Mouse (Mus musculus) mouse trophoblast stem cell (cell line): ENCODE results near the gene Cox19.

Source experiments
- in situ Hi-C, 2 experiments: fragments of 300-500 bp; cut with MseI, MboI; formaldehyde crosslinking; loops; 2 replicates in 1 of 2; 3 replicates in 1 of 2; pipeline ENCODE4 v1.15.1; 2025

Gene Cox19

DNA sequence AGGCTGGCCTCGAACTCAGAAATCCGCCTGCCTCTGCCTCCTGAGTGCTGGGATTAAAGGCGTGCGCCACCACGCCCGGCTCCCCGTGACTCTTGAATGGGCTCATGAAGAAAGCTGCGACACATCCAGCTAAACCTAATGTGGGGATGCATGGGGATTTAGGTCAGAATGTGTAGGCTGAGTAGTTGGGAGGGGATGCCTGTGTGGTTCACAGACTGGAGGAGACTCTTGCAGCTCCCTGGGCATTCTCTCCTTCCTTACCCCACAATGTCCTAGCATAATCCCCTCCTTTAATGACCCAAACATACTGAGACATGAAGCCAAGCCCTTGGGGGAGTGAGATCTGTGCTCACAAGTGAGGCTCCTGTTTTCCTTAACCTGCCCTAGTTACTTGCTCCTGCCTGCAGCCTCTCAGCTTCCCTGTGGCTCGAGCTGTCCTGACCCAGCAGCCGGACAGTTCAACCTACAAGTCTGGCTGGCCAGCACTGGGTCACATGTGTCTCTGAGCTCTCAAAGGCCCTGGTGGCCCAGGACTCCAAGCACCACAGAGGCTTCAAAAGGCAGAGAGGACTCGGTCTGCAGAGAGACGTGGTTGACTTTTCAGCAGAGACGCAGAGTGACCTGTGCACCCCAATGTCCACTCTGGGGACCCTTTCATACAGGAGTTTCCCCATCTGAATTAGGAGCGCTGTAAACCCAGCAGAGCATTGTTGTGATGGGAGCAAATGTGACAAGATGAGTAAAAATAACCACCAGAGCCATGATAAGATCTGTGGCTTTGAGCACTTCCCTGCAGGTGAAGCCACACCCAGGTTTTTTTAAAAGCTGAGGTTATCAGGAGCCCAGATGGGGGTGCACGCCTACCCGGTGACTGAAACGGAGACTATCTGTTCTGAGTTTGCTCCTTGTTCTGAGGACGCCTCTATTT is 30.6 kb upstream of the Cox19 start:
- in situ Hi-C loops = no loop called here

DNA sequence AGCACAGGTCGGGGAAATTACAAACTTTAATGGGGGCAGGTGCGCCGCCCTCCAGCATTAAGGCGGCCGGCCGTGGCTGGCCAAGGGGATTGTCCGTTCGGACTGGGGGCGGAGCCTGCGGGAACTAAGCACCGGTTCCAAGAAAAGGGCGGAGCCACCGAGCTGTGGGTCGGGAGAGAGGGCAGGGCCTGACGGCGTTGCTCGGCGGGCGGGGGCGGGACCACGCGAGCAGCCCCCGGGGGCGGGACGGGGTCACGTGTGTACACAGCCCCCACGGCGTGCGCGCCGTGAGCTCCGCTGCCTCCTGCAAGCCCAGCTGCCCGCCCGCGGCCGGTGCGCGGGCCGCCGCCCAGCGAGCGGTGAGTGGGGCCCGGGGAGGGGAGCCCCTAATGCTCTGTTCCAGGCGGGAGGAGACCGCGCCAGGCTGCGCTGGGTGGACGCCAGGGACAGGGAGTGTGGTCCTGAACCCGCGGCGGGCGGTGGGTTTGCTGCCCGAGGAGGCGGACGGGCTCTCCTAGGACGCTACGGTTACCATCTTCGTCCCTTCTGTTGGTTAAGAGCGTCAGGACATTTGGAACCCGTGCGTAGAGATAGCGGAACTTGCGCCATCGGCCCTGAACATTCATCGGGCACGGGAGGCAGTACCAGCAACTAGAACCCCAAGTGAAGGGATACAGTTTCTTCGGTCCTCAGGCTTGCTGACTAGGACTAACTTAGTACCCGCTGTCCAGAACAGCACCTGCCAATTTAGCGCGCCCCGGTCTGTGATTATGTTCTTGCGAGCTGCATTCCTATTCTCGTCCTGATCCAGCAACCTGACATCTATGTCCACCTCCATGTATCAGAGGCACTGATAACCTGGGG is 29.4 kb upstream of the Cox19 start:
- in situ Hi-C loops = no loop called here

DNA sequence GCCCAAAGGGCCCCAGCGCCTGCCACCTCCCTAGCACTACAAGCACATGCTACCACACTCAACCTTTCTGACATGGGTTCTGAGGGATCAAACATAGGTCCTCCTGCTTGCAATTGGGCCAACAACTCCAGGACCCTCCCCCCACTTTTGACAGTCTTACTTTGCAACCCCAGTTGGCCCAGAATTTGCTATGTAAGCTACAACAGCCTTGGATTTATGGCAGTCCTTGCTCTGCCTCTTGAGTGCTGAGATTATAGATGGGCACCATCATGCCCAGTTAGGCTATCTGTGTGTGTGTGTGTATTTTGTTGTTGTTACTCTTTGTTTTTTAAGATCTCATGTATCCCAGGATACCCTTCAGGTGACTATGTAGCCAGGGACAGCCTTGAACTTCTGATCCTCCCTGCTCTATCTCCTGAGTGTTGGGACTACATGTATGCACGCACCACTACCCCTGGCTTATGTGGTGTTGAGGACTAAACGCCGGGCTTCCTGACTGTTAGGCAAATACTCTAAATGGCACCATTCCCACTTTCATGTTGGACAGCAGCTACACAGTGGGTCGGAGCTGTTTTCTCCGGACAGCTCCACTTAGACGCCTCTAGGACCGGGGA is 28.7 kb upstream of the Cox19 start:
- in situ Hi-C loops = no loop called here

DNA sequence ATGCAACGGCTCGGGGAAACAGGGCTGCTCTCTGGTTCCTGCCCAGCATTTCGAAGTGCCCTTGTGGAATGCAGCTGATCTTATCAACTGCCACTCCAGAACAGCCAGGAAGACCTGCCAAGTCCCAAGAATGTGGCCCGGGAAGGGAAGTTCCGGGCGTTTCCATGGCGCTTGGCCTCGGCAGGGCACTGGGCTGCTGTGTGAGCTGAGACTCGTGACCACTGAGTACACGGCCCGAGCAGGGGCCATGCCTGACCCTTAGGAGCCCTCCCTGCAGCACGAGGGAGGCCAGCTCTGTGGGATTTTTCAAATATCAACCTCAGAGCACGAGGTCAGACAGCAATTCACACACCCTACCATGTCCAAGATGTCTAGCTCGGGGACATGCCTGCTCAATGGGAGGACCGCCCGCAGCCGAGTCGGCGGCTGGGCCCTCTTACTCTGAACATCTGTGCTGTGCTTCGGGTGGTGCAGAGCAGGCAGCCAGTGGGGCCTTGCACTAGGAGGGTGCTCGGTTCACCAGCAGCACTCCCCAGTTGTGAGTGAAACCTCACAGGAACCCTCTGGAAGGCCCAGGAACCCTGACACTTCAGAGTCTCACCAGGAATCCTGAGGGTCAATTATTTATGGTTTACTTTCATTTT is 27.9 kb upstream of the Cox19 start:
- in situ Hi-C loops = no loop called here

DNA sequence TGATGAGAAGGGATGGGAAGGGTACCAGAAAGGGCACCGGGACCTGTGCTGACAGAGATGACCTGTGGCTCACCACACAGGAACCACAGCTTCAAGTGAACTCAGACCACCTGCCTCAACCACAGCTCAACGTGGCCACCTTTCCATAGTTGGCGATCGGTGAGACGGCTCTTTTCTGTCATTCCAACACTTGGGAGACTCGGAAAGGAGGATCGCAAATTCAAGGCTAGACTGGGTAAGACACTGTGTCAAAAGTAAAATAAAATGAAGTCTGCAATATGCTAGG is 27.0 kb upstream of the Cox19 start:
- in situ Hi-C loops = no loop called here

DNA sequence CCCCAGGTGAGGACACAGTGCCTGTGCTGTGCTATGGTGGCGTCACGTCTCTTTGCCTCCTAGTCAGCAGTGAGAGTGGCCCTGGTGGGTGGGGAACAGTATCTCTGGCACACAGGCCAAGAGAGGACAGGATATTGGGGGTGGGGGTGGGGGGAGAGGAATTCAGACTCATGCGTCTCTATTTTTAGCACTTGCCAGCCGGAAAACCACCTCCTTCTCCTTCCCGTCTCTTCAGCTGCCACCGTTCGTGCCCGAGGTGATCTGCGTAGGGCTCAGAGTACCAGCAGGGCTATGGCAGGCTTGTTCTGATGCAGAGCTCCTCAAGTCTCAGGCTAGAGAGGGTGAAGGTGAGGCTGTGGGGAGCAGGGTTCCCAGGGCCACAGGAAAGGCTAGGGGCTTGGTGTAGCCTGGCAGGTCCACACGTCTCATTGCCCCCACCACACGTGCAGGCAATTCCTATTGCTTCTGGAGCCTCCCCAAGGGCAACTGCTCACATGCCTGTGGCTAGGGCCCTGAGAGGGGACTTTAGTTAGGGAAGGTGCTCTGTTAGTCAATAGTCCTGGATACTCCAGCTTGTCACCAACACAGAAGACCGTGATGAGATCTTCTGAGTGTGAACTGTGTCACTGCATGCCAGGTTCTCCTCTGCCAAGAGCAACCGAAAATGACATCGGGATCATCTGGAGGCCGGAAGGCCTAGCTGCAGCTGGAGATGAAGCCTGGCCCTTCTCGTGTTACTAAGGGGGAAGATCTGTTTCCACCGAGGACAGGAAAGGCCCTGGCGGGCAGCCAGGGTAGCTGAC is 26.5 kb upstream of the Cox19 start, which contains the start of gene Gpr146:
Gene Gpr146 (plus strand): TSS at position 230 of the 803 bp plus-strand sequence.
- in situ Hi-C loops = no loop called here

DNA sequence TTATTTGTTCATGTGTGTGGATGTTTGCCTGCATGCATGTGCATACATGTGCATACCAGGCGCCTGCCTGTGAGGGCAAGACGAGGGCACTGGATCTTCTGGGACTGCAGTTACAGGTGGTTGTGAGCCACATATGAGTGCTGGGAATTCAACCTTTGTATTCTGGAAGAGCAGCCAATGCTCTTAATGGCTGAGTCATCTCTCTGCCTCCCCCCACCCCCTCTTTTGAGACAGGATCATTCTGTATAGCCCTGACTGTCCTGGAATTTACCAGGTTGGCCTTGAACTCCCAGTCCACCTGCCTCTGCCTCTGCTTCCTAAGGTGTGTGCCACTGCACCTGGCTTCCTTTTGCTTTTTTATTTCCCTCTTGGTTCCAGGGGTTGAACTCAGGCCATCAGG is 23.6 kb upstream of the Cox19 start:
- in situ Hi-C loops = no loop called here

DNA sequence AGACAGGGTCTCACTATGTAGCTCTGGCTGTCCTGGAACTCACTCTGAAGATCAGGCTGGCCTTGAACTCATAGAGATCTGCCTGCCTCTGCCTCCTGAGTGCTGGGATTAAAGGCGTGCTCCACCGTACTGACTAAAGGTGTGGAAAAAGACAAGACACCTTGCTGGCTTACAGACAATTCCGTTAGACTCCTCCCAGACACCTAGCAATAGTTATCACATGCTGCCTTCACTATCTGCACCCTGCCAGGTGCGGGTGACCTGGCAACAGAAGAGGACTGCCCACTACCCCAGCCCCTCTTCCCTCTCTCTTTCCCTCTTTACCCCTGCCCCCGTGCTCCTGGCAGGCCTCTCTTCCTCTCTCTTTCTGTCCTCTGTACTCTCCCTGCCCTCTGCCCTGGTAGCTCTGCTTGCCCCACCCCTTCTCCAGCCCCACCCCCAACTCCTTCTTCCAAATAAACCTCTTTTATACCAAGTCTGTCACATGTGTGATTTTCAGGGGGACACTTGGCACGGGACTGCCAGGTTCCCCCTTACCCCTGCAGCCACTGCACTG is 22.7 kb upstream of the Cox19 start:
- in situ Hi-C loops = no loop called here

DNA sequence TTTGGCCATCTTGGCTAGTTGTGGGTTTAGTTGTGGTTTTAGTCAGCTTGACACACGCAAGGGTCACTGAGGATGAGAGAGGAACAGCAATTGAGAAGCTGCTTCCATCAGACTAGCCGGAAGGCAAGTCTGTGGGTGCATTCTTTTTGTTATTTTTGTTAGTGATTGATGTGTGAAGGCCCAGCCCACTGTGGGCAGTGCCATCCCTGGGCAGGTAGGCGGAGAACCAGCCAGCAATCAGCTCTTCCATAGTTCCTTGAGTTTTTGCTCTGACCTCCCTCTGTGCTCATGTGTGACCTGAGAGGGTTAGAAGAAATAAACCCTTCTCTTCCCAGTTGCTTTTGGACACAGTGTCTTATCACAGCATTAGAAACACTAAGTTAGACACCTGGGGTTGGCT is 21.9 kb upstream of the Cox19 start:
- in situ Hi-C loops = no loop called here

DNA sequence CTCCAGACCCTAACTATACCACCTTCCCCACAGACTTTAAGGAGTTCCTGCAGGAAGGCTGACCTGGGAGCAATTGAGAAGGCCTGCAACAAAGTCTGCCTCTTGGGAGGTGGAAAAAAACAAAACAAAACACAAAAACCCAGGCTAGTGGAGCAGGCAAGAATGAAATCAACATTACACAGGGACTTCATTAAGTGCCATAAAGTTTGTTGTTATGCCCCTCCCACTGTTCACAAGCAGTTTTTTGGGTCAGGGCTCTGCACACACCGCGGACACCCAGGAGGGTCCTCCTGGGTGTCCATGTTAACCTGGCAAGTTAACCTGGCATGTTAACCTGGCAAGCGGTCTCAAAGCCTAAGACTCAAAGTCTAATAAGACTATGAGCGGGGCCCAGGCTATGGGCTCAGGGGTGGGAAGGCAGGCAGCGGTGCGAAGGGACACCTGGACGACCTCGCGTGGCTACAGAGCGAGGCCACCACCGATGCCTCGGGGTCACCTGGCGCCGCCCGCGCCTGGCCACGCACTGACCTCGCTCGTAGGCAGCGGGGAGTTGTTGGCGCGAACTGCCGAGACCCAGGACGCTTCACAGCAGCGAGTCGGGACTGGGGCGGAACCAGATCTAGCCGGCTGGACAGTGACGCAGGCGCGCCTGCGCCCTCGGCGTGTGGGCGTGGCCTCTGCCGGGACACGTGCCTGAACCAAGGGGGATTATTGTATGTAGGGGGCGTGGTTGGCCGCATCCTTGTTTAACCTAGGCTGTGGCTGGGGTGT is 20.6 kb upstream of the Cox19 start:
- in situ Hi-C loops = no loop called here

DNA sequence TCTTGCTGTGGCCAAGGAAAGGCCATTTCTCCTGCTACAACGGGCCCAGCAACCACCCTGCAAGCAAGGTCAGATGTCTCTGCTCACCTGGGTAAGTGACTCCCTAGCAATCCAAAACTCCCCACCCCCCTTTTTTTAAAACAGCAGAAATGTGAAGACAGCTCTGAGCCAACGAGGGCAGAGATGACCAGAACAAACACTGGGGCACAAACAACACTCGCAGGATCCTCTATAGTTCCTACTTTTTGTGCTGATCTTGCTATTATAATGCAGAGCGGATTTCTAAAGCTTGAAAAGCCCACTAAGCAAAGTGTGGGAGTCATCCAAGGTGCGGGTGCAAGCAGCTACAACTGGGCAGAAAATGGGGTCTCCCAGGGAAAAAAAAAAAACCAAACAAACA is 19.9 kb upstream of the Cox19 start:
- in situ Hi-C loops = no loop called here

DNA sequence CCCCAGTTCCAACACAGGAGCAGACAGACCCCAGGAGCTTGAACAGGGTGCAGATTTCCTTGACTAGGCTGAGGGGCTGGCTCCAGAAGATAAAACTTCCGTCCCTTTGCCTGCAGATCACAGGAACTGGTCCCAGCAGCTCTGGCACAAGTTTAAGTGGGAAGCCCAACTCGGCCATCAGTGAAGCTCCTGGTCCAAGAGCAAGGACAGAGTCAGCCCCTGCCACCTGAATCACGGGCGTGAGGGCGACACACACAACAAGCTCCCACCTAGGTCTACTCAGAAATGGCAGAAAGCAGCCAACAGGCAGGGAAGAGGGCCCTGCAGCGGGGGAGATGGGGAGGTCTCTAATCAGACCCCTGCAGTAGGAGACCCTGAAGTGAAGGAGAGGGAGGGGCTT is 19.1 kb upstream of the Cox19 start:
- in situ Hi-C loops = no loop called here

DNA sequence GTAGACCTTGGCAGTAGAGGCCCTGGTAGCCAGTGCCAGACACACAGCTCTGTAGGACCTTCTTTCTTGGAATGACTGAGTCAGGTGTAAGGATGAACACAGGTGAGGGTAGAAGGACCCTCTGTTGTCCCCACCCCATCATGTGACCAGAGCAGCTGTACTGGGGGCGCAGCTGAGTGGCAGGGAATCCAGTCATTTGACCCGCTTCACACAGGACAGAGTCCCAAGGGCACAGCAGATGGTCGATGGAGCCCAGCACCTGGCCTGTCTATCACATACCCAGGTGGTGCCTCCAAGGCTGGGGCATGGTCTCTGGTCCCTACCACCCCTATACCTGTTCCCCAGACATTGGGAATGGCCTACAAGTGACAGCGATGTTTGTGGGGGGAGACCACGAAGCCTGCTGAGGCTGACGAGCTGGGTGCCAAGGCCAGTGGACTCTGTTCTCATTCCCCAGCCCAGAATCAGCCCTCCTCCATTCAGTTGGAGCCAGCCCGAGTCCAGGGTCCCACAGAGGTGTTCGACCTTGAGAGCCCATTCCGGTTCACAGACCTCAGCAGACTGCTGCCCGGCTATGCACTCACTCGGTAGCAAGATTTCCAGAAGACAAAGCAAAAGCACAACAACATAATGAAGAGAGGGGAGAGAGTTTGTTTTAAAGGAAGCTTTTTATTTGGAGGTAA is 17.6 kb upstream of the Cox19 start:
- in situ Hi-C loops = no loop called here

DNA sequence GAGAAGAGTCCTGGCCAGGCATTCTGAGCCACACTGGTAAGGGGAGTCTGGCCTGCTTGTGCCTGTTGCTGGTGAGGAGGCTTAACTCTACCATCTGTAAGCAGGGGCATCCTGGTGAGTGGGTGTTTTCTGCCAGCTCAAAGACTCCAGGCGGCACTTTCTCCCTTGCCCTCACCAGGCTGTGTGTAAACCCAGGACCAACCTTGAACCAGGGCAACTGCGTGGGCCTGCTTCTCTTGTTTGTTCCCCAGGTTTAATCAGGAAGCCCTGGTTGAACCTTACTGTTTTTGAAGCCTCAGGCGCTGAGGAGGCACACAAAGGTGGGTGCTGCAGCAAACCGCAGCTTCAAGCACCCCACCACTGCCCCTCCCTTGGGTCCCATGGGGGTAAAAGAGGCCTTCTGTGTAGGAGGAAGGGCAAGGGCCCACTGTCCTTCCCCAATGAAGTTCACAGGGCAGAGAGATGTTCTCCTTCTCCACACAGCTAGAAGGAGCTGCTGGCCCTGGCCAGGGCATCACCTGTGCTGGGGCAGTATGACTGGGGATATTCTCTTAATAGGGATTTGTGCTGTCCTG is 16.8 kb upstream of the Cox19 start:
- in situ Hi-C loops = no loop called here

DNA sequence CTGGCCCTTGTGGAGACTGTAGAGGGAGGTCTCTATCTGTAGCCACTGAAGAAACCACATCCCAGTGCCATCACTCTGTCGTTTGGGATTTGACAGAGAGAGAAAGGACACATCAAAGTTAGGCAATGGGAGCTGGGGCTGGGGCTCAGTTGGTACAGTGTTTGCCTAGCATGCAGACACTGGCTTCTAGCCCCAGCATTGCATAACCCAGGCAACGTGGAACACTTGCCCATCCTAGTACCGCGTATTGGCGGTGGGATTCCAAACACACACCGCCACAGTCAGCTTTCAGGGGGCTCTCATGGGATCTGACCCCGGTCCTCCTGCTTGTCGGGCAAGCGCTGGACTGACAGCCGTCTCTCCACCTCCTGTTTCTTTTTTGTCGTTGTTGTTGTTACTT is 15.3 kb upstream of the Cox19 start:
- in situ Hi-C loops = no loop called here

DNA sequence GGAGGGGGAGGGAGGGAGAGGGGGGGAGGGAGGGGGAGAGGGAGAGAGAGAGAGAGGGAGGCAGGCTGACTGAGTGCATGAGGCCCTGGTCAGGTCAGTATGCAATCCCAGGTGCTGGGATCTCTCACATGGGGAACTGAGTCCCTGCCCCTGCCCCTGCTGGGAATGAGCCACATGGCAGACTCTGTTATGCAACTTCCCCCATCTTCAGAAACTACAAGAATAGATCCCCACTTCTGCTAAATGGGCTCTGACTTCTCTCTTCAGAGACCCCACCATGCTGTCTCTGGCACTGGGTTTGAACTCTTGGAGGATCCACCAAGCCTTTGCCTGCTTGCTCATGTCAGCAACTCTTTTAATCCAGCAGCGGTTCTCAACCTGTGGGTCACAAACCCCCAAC is 14.6 kb upstream of the Cox19 start:
- in situ Hi-C loops = no loop called here

DNA sequence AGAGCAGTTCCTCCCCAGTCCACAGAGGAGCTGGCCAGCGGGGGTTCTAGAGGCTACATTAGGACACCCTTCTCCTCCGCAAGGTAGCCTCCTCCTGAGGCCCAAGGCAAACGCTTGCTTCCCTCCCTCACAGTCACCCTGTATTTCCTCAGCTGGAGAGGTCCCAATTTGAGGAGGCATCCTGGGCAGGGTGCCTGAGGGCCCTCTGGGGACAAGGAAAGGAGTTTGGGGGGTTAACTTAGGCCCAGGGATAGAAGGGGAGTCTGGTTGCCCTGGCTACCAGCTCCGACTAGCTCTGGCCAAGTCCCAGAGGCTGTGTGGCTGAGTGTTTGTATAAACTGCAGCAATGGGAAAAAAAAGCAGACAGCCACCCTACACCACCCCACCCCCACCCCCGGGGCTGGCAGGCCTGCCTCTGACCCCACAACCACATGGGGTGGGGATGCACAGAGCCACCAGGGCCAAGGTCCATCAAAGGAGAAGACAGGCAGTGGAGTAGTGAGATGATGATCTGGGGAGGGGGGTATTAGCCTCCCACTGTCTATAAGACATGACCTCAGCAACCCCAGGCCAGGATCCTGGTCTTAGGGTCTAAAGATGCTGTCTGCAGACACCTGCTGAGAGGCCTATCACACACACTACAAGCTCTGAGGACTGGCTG is 13.8 kb upstream of the Cox19 start:
- in situ Hi-C loops = no loop called here

DNA sequence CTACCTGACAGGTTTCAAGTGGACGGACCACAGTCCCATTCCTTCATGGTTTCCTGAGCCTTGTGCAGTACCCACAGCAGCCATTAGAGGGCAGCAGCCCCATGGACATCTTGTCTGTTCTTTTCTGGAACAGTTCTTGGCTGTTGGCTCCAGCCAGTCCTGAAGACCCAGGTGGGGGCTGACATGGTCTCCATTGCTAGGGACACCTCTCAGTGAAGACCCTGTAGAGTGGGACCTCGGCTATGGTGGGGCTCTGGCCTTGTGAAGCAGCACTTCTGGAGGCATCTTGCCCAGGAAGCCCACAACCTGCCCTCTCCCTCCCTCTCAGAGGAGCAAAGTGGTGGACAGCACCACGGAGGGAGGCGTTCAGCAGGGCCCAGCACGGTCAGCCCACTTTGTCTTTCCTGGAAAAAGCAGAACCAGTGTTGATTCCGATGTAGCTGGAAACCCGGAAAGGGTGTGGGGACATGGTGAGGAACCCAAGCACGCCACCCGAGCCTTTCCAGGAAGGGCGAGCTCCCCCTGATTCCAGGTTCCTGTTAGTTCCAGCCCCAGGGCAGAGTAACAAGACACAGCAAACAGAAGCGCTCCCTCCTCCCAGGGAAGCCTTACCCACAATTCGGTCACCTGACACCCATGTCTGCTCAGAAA is 13.2 kb upstream of the Cox19 start:
- in situ Hi-C loops = no loop called here
